Mouse (Mus musculus) liver, postnatal 0 days (tissue): Measurements from ENCODE around the gene Smox. TPM values are rescaled to one million over a fixed set of nuclear protein-coding genes. Genes with fewer than 3 reads are reported as not detected.
A peak's percentile ranks its signal among the peaks of the same experiment; 100 is the strongest.

Experiments used
- ATAC-seq: fragments of 200-750 bp; cut with Nextera tagmentation; 2 replicates; pipeline ENCODE4 v1.8.0; 2017; ENCODE audit warnings: mild to moderate bottlenecking, moderate library complexity
- DNase-seq: peaks from one replicate; pipeline ENCODE4 v3.0.0-alpha.2; 2016
- H3K27ac ChIP-seq: fragments of 300-500 bp; sonication (generic); 2 replicates; pipeline ENCODE4 v1.5.1; 2014; ENCODE audit warnings: antibody characterized with exemption, moderate library complexity, mild to moderate bottlenecking, low read depth
- H3K27me3 ChIP-seq: fragments of 300-500 bp; sonication (generic); 2 replicates; pipeline ENCODE4 v1.6.1; 2014; ENCODE audit warnings: low read length, control low read depth, mixed read lengths; ENCODE audit not compliant: insufficient read depth
- H3K36me3 ChIP-seq: fragments of 300-500 bp; sonication (generic); replicated peaks from 2 replicates; pipeline ENCODE4 v1.6.1; 2014; ENCODE audit warnings: mild to moderate bottlenecking, control low read depth, low read length, moderate library complexity, mixed read lengths; ENCODE audit not compliant: insufficient read depth
- H3K4me1 ChIP-seq: fragments of 300-500 bp; sonication (generic); 2 replicates; pipeline ENCODE4 v1.6.1; 2014; ENCODE audit warnings: antibody characterized with exemption, mild to moderate bottlenecking, control low read depth; ENCODE audit not compliant: insufficient read depth
- H3K4me2 ChIP-seq: fragments of 300-500 bp; sonication (generic); 2 replicates; pipeline ENCODE4 v1.6.1; 2014; ENCODE audit warnings: low read depth, mild to moderate bottlenecking, low read length, moderate library complexity, mixed read lengths
- H3K4me3 ChIP-seq: fragments of 300-500 bp; sonication (generic); 2 replicates; pipeline ENCODE4 v1.5.1; 2014; ENCODE audit warnings: low read depth, low read length
- H3K9ac ChIP-seq: fragments of 300-500 bp; sonication (generic); replicated peaks from 2 replicates; pipeline ENCODE4 v1.6.1; 2014; ENCODE audit warnings: mild to moderate bottlenecking, moderate library complexity
- H3K9me3 ChIP-seq: fragments of 300-500 bp; sonication (generic); 2 replicates; pipeline ENCODE4 v1.6.1; 2016; ENCODE audit warnings: mild to moderate bottlenecking, control low read depth, low read length, mixed read lengths
- CTCF ChIP-seq: sonication (generic); IDR thresholded peaks from 2 replicates; pipeline ENCODE4 v1.5.1; 2016; ENCODE audit warnings: antibody characterized with exemption, low read depth
- EP300 ChIP-seq: IDR thresholded peaks from 2 replicates; pipeline ENCODE4 v1.6.1; 2016; ENCODE audit warnings: antibody characterized with exemption, low read depth, mild to moderate bottlenecking
- WGBS: fragments of 180-500 bp; shearing (Covaris S2); extraction: QIAGEN DNeasy Blood & Tissue Kit; methylation state at CpG from one replicate; pipeline ENCODE4 v1.1.7; 2014; ENCODE audit not compliant: insufficient replicate concordance; 5-methylcytosine and 5-hydroxymethylcytosine counted together
- polyA plus RNA-seq: library from polyadenylated mRNA; unstranded; fragments of >200 nt; fragmentation: Nextera tagmentation; extraction: Ambion mirVana; gene quantifications from 2 replicates; pipeline ENCODE4 v1.2.1, GENCODE M21; 2015

Smox gene
- 56.7 and 60.8 TPM in 2 replicates for polyA plus RNA-seq

DNA sequence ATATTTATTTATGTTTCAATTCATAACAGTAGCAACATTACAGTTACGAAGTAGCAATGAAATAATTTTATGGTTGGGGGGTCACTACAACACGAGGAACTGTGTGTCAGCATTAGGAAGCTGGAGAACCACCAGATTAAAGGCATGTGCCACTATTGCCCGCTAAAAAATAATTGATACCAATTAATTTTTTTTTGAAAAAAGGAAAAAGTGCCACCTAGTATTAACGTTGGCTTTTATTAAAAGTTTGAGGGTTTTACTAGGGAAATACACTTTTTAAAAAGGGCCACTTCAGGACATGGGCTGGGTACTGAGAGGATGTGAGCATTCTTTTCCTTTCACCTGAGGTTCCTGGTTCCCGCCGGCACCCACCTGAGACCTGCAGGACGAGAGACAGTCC, at the start of gene Smox:
Gene Smox, plus strand, starts transcription at position 301 of the 400 bp plus-strand sequence.
- H3K4me2 ChIP-seq: peak within 1 kb of the TSS; percentile 87
- no peak for ATAC-seq
- TF ChIP-seq CTCF: no peak
- no peak for TF ChIP-seq EP300
- H3K27me3 ChIP-seq: no peaks in the 10 kb centered on the region; the same call in 1 of the 2 replicates
- peaks cover 33% of the 10 kb centered on the region for H3K4me1 ChIP-seq
- H3K9me3 ChIP-seq: no peaks in the 10 kb centered on the region
- DNase-seq: no peak
- H3K9ac ChIP-seq: peak within 1 kb of the TSS; percentile 95
- H3K27ac ChIP-seq: peak within 1 kb of the TSS; percentile 89
- no peaks in the 10 kb centered on the region for H3K36me3 ChIP-seq
- H3K4me3 ChIP-seq: peak within 1 kb of the TSS; percentile 83
- WGBS: 18% methylated on average over 7 of the region's 7 CpGs

GRCm38 (mm10) chr2:131443084-131443890, 48.0 kb upstream of the Smox start:
- ATAC-seq: no peak
- peaks cover 12% of the 10 kb centered on the region for H3K4me1 ChIP-seq
- H3K27me3 ChIP-seq: no peaks in the 10 kb centered on the region
- H3K9me3 ChIP-seq: no peaks in the 10 kb centered on the region
- no peak overlapping the region for H3K4me3 ChIP-seq
- 73% methylated on average over 8 of the region's 8 CpGs for WGBS
- no peak overlapping the region for H3K9ac ChIP-seq
- no peak overlapping the region for H3K27ac ChIP-seq
- TF ChIP-seq EP300 (no peak), CTCF (peak; percentile 30; the same call in 1 of the 2 replicates)
- H3K4me2 ChIP-seq: no peak overlapping the region
- H3K36me3 ChIP-seq: no peaks in the 10 kb centered on the region
- DNase-seq: no peak

- 92% methylated on average over 1 of the region's 1 CpGs for WGBS
- no peak for TF ChIP-seq EP300
Observed at GRCm38 (mm10) chr2:131443891-131444190, 47.5 kb upstream of the Smox start.

DNA sequence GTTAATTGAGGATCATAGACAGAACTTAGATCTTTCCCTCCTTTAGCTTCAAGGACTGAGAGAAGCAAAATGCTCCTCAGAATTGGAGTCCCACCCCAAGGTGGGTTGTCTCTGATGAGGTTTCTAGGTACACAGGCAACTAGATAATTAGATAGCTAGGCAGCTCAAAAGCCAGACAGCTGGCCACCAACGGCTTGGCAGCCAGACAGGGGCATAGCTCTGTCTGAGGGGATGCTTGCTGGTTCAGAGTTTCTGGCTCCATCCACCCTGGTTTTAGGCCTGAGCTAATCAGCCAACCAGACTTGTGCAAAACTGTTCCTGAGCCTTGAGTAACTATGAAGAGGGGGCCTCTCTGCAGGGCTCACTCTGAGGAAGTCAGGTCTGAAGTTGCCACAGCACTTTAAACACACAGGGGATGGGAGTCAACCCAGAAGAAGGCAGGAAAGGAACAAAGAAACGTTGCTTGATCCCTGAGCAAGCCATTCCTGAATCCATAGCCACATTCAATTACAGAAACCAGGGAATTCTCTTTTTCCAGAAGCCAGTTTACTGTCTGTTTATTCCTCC, 44.8 kb upstream of the Smox start:
- peaks cover 15% of the 10 kb centered on the region for H3K4me1 ChIP-seq
- H3K9ac ChIP-seq: no peak overlapping the region
- H3K36me3 ChIP-seq: no peaks in the 10 kb centered on the region
- TF ChIP-seq EP300 (no peak), CTCF (no peak)
- no peak overlapping the region for H3K27ac ChIP-seq
- H3K4me2 ChIP-seq: no peak overlapping the region
- no peaks in the 10 kb centered on the region for H3K27me3 ChIP-seq
- WGBS: 35% methylated on average over 2 of the region's 2 CpGs
- ATAC-seq (no peak), DNase-seq (no peak)
- H3K4me3 ChIP-seq: no peak overlapping the region
- H3K9me3 ChIP-seq: no peaks in the 10 kb centered on the region

More at GRCm38 (mm10) chr2:131443891-131444190, 47.5 kb upstream of the Smox start:
- H3K9me3 ChIP-seq: no peaks in the 10 kb centered on the region
- DNase-seq: no peak
- peaks cover 12% of the 10 kb centered on the region for H3K4me1 ChIP-seq
- ATAC-seq: no peak
- no peak overlapping the region for H3K4me2 ChIP-seq
- no peaks in the 10 kb centered on the region for H3K36me3 ChIP-seq
- H3K4me3 ChIP-seq: no peak overlapping the region
- no peak overlapping the region for H3K9ac ChIP-seq
- H3K27ac ChIP-seq: no peak overlapping the region
- no peaks in the 10 kb centered on the region for H3K27me3 ChIP-seq

- no peak overlapping the region for H3K27ac ChIP-seq
- H3K9ac ChIP-seq: no peak overlapping the region
- WGBS: 78% methylated on average over 8 of the region's 8 CpGs
- ATAC-seq (no peak; the same call in 1 of the 2 replicates), DNase-seq (no peak)
- H3K27me3 ChIP-seq: no peaks in the 10 kb centered on the region
- TF ChIP-seq EP300 (no peak), CTCF (no peak)
- no peaks in the 10 kb centered on the region for H3K9me3 ChIP-seq
- peaks cover 15% of the 10 kb centered on the region for H3K4me1 ChIP-seq
- H3K4me2 ChIP-seq: no peak overlapping the region
- no peak overlapping the region for H3K4me3 ChIP-seq
- H3K36me3 ChIP-seq: no peaks in the 10 kb centered on the region
Observed at GRCm38 (mm10) chr2:131447566-131448330, 43.5 kb upstream of the Smox start.

GRCm38 (mm10) chr2:131448353-131448752, 42.9 kb upstream of the Smox start:
- DNase-seq: no peak
- Histone ChIP-seq H3K27ac (no peak overlapping the region), H3K4me3 (no peak overlapping the region), H3K27me3 (no peaks in the 10 kb centered on the region), H3K4me1 (peaks cover 15% of the 10 kb centered on the region), H3K9ac (no peak overlapping the region), H3K9me3 (no peaks in the 10 kb centered on the region), H3K4me2 (no peak overlapping the region), H3K36me3 (no peaks in the 10 kb centered on the region)
- peak; percentile 40; the same call in 1 of the 2 replicates for ATAC-seq
- TF ChIP-seq EP300: no peak
- TF ChIP-seq CTCF: no peak
